Mouse (Mus musculus) limb, embryonic 15.5 days (tissue): ENCODE measurements around the gene Leng8. TPM values are rescaled to one million over a fixed set of nuclear protein-coding genes. Genes with fewer than 3 reads are reported as not detected.
A peak's percentile ranks its signal among the peaks of the same experiment; 100 is the strongest.

Source experiments
- ATAC-seq: fragments of 200-750 bp; cut with Nextera tagmentation; 2 replicates; pipeline ENCODE4 v1.8.0; 2017; ENCODE audit warnings: low read depth, moderate TSS enrichment; ENCODE audit not compliant: insufficient number of reproducible peaks, low FRiP score, low TSS enrichment
- H3K27ac ChIP-seq: fragments of 300-500 bp; sonication (generic); 2 replicates; pipeline ENCODE4 v1.5.1; 2015; ENCODE audit warnings: moderate library complexity, mild to moderate bottlenecking, inconsistent platforms
- H3K27me3 ChIP-seq: fragments of 300-500 bp; sonication (generic); 2 replicates; pipeline ENCODE4 v1.6.1; 2015; ENCODE audit warnings: inconsistent platforms
- H3K36me3 ChIP-seq: fragments of 300-500 bp; sonication (generic); 2 replicates; pipeline ENCODE4 v1.6.1; 2015; ENCODE audit warnings: inconsistent platforms
- H3K4me1 ChIP-seq: fragments of 300-500 bp; sonication (generic); 2 replicates; pipeline ENCODE4 v1.6.1; 2015; ENCODE audit warnings: inconsistent platforms
- H3K4me2 ChIP-seq: fragments of 300-500 bp; sonication (generic); 2 replicates; pipeline ENCODE4 v1.6.1; 2015; ENCODE audit warnings: mild to moderate bottlenecking, inconsistent platforms
- H3K4me3 ChIP-seq: fragments of 300-500 bp; sonication (generic); 2 replicates; pipeline ENCODE4 v1.5.1; 2015; ENCODE audit warnings: mild to moderate bottlenecking, inconsistent platforms
- H3K9ac ChIP-seq: fragments of 300-500 bp; sonication (generic); 2 replicates; pipeline ENCODE4 v1.6.1; 2015; ENCODE audit warnings: inconsistent platforms
- H3K9me3 ChIP-seq: fragments of 300-500 bp; sonication (generic); 2 replicates; pipeline ENCODE4 v1.6.1; 2016; ENCODE audit warnings: inconsistent platforms
- WGBS: fragments of 180-500 bp; shearing (Covaris S2); methylation state at CpG from one replicate; pipeline ENCODE4 v1.1.7; 2015; 5-methylcytosine and 5-hydroxymethylcytosine counted together
- polyA plus RNA-seq: library from polyadenylated mRNA; unstranded; fragments of >200 nt; fragmentation: Nextera tagmentation; extraction: Ambion mirVana; gene quantifications from 2 replicates; pipeline ENCODE4 v1.2.1, GENCODE M21; 2015

The Leng8 gene
- 56.7 and 57.3 TPM in 2 replicates for polyA plus RNA-seq

DNA sequence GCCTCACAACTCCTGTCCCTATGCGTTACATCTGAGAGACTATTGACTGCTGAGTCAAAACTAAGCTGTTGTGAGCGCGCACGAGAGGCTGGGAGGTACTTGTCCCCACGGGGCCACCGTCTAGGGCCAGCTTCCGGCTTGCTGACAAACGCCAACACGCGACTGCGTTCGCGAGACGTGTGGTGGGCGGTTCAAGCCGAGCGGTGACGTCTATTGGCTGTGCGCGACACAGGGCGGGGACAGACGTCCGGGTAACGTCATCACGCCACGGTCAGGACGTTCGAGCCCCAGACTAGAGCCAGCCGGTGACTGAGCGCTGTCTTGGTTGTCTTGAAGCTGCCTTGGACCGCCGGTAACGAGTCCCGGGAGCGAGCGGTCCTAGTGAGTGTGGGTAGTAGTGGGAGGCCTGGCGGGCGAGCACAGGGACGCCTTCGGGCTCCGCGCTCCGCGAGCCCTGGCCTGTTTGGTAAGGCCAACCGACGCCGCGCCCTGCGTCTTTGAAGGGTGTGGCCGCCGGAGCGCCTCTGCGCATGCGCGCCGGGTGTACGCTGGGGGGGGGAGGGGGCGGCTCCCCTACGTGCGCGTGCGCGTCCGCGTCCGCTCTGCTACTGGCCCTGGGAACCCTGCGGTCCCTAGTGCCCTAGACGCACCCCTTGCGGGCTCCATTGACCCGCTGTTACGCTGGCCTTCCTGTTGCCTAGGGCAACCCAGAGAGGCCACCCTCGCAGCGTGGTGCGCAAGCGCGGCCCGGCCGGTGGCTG, at the start of gene Leng8:
Gene Leng8, plus strand, starts transcription at position 269 of the 761 bp plus-strand sequence.
- peak within 1 kb of the TSS; percentile 93 for H3K4me3 ChIP-seq
- peak within 1 kb of the TSS; percentile 96 for H3K27ac ChIP-seq
- H3K4me1 ChIP-seq, result peaks cover 17% of the 10 kb centered on the region
- peak within 1 kb of the TSS; percentile 74 for H3K4me2 ChIP-seq
- peak within 1 kb of the TSS; percentile 89 for H3K9ac ChIP-seq
- peak; percentile 99 for ATAC-seq
- H3K27me3 ChIP-seq, result no peaks in the 10 kb centered on the region
- peaks cover 35% of the 10 kb centered on the region for H3K36me3 ChIP-seq
- under 1% methylated on average over 67 of the region's 78 CpGs for WGBS
- no peaks in the 10 kb centered on the region for H3K9me3 ChIP-seq

DNA sequence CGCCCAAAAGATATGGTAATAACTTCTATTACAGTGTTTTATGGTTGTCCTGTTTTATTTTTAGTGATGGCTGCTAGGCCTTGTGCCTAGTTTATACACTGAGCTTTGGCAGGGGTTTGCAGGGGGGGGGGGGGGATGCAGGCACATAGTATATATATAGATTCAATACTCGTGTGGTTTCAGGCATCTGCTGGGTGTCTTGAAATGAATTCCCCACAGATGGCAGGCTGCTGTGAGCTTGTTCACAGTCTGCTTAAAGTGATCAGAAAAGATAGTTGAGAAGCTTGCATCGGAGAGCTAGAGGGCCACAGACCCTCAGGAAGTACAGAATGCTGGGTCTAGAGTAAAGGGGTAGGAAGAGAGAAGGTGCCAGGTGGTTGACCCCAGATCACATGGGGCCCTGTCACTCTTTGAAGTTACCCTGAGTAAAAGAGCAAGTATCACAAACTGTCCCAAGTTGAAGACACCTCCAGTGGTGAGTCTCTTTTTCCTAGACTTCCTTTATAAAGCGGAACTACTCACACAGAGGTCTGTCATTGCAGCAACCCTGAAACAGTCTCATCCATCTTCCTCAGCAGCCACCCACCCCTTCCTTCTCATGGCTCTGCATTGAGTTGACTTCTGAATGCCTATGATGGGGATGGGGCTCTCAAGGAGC, 49.5 kb upstream of the Leng8 start:
- Histone ChIP-seq H3K9me3 (no peaks in the 10 kb centered on the region), H3K9ac (no peak overlapping the region), H3K27ac (no peak overlapping the region), H3K4me3 (no peak overlapping the region), H3K36me3 (no peaks in the 10 kb centered on the region), H3K4me2 (no peak overlapping the region), H3K27me3 (no peaks in the 10 kb centered on the region), H3K4me1 (no peaks in the 10 kb centered on the region)
- 75% methylated on average over 4 of the region's 4 CpGs for WGBS
- ATAC-seq, result no peak

- 71% methylated on average over 6 of the region's 6 CpGs for WGBS
- Histone ChIP-seq H3K4me1 (no peaks in the 10 kb centered on the region), H3K36me3 (no peaks in the 10 kb centered on the region)
Measured at GRCm38 (mm10) chr7:4087896-4088480, 48.9 kb upstream of the Leng8 start.

DNA sequence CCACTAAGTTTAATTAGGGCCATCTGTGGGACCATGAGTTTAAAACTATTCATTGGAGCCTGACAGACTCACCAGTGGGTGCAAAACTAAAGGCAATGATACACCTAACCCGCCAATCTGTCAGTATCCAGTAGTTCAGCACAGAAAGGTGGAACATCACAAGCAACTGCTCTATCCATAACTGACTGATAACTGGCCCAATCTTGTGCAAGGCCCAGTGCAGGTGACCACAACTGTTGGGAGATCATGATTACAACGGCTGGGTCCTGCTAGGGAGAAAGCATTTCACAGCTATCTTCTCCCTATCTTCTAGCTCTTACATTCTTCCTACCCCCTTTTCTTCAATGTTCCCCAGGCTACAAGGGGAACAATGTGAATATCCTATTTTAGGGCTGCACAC, 48.2 kb upstream of the Leng8 start:
- no peak overlapping the region for H3K9ac ChIP-seq
- no peaks in the 10 kb centered on the region for H3K4me1 ChIP-seq
- H3K9me3 ChIP-seq, result no peaks in the 10 kb centered on the region
- no peak overlapping the region for H3K4me3 ChIP-seq
- no peaks in the 10 kb centered on the region for H3K27me3 ChIP-seq
- ATAC-seq, result no peak
- H3K36me3 ChIP-seq, result no peaks in the 10 kb centered on the region
- WGBS, result 82% methylated on average over 2 of the region's 2 CpGs
- H3K27ac ChIP-seq, result no peak overlapping the region
- H3K4me2 ChIP-seq, result no peak overlapping the region

More at GRCm38 (mm10) chr7:4087896-4088480, 48.9 kb upstream of the Leng8 start:
- no peak overlapping the region for H3K9ac ChIP-seq
- H3K27me3 ChIP-seq, result no peaks in the 10 kb centered on the region
- H3K27ac ChIP-seq, result no peak overlapping the region
- H3K4me3 ChIP-seq, result no peak overlapping the region
- no peak overlapping the region for H3K4me2 ChIP-seq
- no peaks in the 10 kb centered on the region for H3K9me3 ChIP-seq
- ATAC-seq, result no peak

- no peaks in the 10 kb centered on the region for H3K9me3 ChIP-seq
- H3K4me3 ChIP-seq, result no peak overlapping the region
- ATAC-seq, result no peak
- no peaks in the 10 kb centered on the region for H3K36me3 ChIP-seq
- no peak overlapping the region for H3K27ac ChIP-seq
- WGBS, result 47% methylated on average over 8 of the region's 8 CpGs
- no peaks in the 10 kb centered on the region for H3K4me1 ChIP-seq
- no peak overlapping the region for H3K4me2 ChIP-seq
- no peak overlapping the region for H3K9ac ChIP-seq
- H3K27me3 ChIP-seq, result no peaks in the 10 kb centered on the region
Measured at GRCm38 (mm10) chr7:4091170-4091569, 45.7 kb upstream of the Leng8 start.

DNA sequence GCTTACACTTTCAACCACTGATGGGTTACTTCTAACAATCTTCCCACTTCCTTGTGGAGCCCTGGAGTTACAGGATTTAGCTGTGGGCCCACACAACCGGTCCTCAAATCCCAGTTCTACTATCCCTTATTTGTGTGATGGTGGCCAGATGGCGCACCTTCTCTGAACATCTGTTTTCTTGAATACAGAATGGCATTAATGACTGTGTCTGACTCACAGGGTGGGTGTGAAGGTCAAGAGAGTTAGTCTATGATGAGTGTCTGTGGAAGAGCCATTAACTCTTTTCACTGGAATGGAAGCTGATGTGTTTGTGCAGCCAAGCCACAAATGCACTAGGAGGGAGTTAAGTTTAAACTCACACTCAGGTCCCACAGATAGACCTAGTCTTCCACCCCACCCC, 38.5 kb upstream of the Leng8 start:
- Histone ChIP-seq H3K4me2 (no peak overlapping the region), H3K9ac (no peak overlapping the region), H3K36me3 (no peaks in the 10 kb centered on the region), H3K4me3 (no peak overlapping the region), H3K27ac (no peak overlapping the region), H3K9me3 (no peaks in the 10 kb centered on the region), H3K4me1 (no peaks in the 10 kb centered on the region), H3K27me3 (no peaks in the 10 kb centered on the region)
- no peak for ATAC-seq
- 68% methylated on average over 2 of the region's 2 CpGs for WGBS

- no peak overlapping the region for H3K4me3 ChIP-seq
- no peak overlapping the region for H3K9ac ChIP-seq
- no peaks in the 10 kb centered on the region for H3K36me3 ChIP-seq
- H3K4me2 ChIP-seq, result no peak overlapping the region
- no peak for ATAC-seq
- no peaks in the 10 kb centered on the region for H3K9me3 ChIP-seq
- WGBS, result 60% methylated on average over 2 of the region's 2 CpGs
- H3K4me1 ChIP-seq, result no peaks in the 10 kb centered on the region
- H3K27ac ChIP-seq, result no peak overlapping the region
- H3K27me3 ChIP-seq, result no peaks in the 10 kb centered on the region
Measured at GRCm38 (mm10) chr7:4098832-4099231, 38.0 kb upstream of the Leng8 start.

- H3K9ac ChIP-seq, result no peak overlapping the region
- H3K4me3 ChIP-seq, result no peak overlapping the region
- no peaks in the 10 kb centered on the region for H3K9me3 ChIP-seq
- H3K36me3 ChIP-seq, result no peaks in the 10 kb centered on the region
- 74% methylated on average over 5 of the region's 5 CpGs for WGBS
- no peak overlapping the region for H3K27ac ChIP-seq
- ATAC-seq, result no peak
- H3K4me1 ChIP-seq, result no peaks in the 10 kb centered on the region
- H3K4me2 ChIP-seq, result no peak overlapping the region
- H3K27me3 ChIP-seq, result no peaks in the 10 kb centered on the region
Measured at GRCm38 (mm10) chr7:4101144-4101543, 35.7 kb upstream of the Leng8 start.

DNA sequence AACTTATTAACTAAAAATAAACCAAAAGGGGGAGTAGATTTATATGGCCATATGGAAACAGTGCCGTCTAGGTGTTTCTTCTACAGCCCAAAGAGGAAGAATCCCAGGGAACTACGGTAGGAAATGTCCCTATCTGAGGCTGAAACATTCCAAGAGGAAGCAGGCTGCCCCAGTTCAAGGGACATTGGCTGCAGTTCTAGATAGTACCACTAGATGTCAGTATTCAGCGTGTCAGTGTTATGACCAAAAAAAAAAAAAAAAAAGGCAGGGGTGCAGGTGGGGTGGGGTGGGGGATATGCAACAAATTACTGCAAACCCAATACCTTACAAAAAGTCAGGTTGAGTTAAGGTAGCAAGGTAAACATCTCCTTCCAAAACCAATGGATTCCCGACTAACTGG, 33.4 kb upstream of the Leng8 start:
- ATAC-seq, result no peak
- WGBS, result 14% methylated on average over 4 of the region's 4 CpGs
- no peak overlapping the region for H3K4me2 ChIP-seq

DNA sequence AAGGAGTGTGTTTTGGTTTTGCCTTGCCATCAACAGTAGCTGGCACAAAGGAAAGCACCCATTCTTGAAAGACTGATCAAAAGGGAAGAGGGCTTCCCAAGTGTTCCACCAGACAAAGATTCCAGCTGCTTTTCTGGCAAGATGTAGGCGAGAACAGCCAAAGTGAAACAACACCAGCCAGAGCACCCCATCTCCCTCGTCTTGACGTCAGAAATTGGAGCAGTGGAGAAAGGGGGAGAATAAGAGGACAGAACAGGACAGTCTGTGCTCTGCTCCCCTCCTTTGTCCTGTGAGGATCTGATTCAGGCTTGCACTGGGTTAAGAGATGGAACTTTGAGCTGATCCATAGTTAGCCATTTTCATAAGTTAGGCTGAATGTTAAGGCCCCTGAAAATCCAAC, 25.1 kb upstream of the Leng8 start:
- 46% methylated on average over 3 of the region's 3 CpGs for WGBS
- no peak overlapping the region for H3K4me3 ChIP-seq
- no peaks in the 10 kb centered on the region for H3K36me3 ChIP-seq
- no peaks in the 10 kb centered on the region for H3K9me3 ChIP-seq
- H3K9ac ChIP-seq, result no peak overlapping the region
- no peak for ATAC-seq
- no peak overlapping the region for H3K27ac ChIP-seq
- no peaks in the 10 kb centered on the region for H3K4me1 ChIP-seq
- H3K27me3 ChIP-seq, result no peaks in the 10 kb centered on the region
- H3K4me2 ChIP-seq, result no peak overlapping the region

More for the DNA sequence above, 33.4 kb upstream of the Leng8 start:
- no peaks in the 10 kb centered on the region for H3K9me3 ChIP-seq
- no peak overlapping the region for H3K9ac ChIP-seq
- H3K36me3 ChIP-seq, result no peaks in the 10 kb centered on the region
- H3K4me3 ChIP-seq, result no peak overlapping the region
- no peak overlapping the region for H3K27ac ChIP-seq
- no peaks in the 10 kb centered on the region for H3K27me3 ChIP-seq
- no peaks in the 10 kb centered on the region for H3K4me1 ChIP-seq

DNA sequence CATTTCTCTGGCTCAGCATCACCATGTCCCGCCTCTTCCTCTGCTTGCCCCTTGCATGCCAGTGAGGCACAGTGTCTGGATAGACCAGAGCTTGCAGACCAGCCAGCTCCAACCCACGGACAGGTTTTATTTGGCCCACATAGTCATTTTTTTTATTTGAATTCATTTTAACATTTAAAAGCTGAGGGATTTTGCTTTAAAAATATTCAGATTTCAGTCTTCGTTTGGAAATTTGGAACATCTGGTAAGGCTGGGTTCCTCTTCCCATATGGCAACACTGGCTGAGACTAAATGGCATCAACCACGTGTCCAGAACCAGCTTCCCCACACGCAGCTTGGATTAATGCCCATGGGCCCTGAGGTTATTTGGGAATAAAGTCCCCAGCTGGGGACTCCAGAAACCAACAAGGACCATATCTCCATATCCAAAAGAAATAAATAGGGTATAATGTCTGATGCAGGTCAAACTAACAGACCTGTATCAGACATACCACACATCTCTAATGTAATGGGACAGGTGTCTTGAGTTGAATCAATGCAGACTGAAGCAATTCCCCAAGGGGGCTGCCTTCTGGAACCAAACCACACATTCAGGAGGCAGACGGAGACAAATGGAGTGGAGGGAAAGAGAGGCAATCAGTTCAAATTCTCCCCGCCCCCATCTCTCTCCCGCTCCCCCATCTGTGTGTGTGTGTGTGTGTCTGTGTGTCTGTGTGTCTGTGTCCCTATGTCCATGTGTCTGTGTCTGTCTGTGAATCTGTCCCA, 19.6 kb upstream of the Leng8 start:
- no peaks in the 10 kb centered on the region for H3K9me3 ChIP-seq
- ATAC-seq, result no peak

More for the DNA sequence above, 19.6 kb upstream of the Leng8 start:
- 58% methylated on average over 8 of the region's 8 CpGs for WGBS
- Histone ChIP-seq H3K4me2 (no peak overlapping the region), H3K27me3 (peaks cover 36% of the 10 kb centered on the region), H3K4me3 (no peak overlapping the region), H3K36me3 (no peaks in the 10 kb centered on the region), H3K27ac (no peak overlapping the region), H3K4me1 (peaks cover 9% of the 10 kb centered on the region), H3K9ac (no peak overlapping the region)
